Mouse (Mus musculus): Measurements from ENCODE around the gene Kctd11.
"Not testable (repeated sequence)": the region's sequence is repeated elsewhere in the genome, so short reads cannot be mapped to it uniquely, and the experiment has no call there.

Kctd11 gene

GRCm38 (mm10) chr11:69881787-69882670 lies 823 bp upstream of the Kctd11 start:
- DNase-seq (ENCODE audit: low spot score in 2 of 2) = no peak

- DNase-seq (ENCODE audit: low spot score in 2 of 2) = peak; percentile 77 to 86
These were observed 727 bp downstream of the Kctd11 start for GRCm38 (mm10) chr11:69880506-69880852.

GRCm38 (mm10) chr11:69879711-69880110 lies 1.5 kb downstream of the Kctd11 start:
- DNase-seq (ENCODE audit: low spot score in 2 of 2) = no peak

- DNase-seq (ENCODE audit: low spot score in 2 of 2) = no peak
These were observed 2.3 kb downstream of the Kctd11 start for GRCm38 (mm10) chr11:69878952-69879351.

DNA sequence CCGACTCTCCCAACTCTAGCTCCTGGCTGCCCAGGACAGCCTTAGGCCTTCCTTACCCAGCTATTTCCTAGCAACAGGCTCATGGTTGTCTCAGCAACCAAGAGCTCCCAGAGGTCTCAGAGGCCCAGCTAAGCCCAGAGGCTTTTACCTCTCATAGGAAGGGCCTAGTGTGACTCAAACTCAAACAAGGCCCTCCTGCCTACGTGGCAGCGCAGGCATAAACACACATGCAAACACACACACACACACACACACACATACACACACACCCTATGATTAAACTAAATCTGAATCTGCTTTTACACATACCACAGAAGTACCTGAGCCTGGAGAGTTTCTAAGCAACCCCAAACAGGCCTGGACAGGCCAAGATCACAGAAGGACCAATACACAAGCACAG lies 2.8 kb downstream of the Kctd11 start:
- no peak for DNase-seq (ENCODE audit: low spot score in 2 of 2)

GRCm38 (mm10) chr11:69877878-69878277 lies 3.3 kb downstream of the Kctd11 start, which contains the start of gene Tmem95:
Gene Tmem95 (minus strand): TSS chr11:69878018.
- DNase-seq (ENCODE audit: low spot score in 2 of 2) = no peak

DNA sequence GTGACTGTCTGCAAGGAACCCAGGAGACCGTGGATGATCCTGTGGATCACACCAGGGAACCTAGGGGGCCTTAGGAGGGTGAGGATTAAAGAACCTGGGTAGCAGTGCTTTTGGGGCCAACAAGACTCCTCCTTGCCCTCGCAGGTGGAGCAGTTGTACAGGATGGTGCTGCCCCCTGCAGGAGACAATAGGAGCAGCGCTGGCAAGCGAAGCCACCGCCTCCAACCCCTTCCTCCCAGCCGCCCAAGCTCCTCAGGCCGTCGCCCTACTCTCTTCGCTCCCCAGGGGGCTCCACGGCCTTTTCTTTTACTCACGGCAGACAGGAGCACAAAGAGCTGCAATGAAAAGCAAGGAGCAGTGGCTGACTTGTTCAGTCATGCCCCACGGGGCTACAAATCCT lies 4.3 kb downstream of the Kctd11 start:
- peak; percentile 90 to 97 for DNase-seq (ENCODE audit: low spot score in 2 of 2)

- DNase-seq (ENCODE audit: low spot score in 2 of 2) = no peak
These were observed 5.0 kb downstream of the Kctd11 start for GRCm38 (mm10) chr11:69876186-69876585.

- no peak for DNase-seq (ENCODE audit: low spot score in 2 of 2)
These were observed 8.8 kb downstream of the Kctd11 start for GRCm38 (mm10) chr11:69872451-69872850.

DNA sequence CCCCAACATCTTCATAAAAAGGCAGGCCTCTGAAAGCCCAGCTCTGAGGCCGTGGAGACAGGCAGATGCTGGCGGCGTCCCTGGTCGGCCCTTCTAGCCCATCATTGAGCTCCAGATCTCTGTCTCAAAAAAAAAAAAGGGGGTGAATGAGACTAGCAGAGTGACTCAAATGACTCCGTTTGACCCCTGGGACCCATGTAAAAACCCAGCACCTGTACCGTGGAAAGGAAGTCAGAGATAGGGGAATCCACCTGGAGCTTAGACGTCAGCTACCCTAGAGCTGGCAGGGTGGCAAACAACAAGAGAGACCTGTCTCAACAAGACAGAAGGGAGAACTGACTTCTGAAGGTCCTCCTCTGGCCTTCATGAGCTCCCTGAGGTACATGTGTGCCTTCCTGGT lies 9.4 kb downstream of the Kctd11 start:
- DNase-seq (ENCODE audit: low spot score in 2 of 2) = no peak

- no peak for DNase-seq (ENCODE audit: low spot score in 2 of 2)
These were observed 10.7 kb downstream of the Kctd11 start for GRCm38 (mm10) chr11:69870289-69871069.

GRCm38 (mm10) chr11:69867335-69867734 lies 13.9 kb downstream of the Kctd11 start:
- no peak for DNase-seq (ENCODE audit: low spot score in 2 of 2)

DNA sequence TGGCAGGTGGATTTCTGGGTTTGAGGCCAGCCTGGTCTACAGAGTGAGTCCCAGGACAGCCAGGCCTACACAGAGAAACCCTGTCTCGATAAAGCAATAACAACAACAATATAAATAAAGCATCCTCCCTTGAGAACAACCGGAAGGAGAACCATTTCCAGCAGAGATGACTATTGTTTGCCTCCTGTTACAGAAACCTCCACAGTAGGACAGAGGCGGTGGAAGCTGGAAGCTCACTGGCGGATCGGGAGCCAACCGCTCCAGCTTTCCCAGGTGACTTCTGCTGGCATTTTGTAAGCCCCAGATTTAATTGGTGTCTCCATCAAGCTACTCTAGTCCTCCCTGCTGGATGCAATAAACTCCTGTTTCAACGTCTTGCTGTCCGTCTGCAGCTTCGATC lies 15.6 kb downstream of the Kctd11 start:
- no peak for DNase-seq (ENCODE audit: low spot score in 2 of 2)

- DNase-seq (ENCODE audit: low spot score in 2 of 2) = no peak
These were observed 16.9 kb downstream of the Kctd11 start for GRCm38 (mm10) chr11:69864138-69864860.

GRCm38 (mm10) chr11:69863729-69864128 lies 17.5 kb downstream of the Kctd11 start:
- not testable (repeated sequence) for DNase-seq (ENCODE audit: low spot score in 2 of 2)

DNA sequence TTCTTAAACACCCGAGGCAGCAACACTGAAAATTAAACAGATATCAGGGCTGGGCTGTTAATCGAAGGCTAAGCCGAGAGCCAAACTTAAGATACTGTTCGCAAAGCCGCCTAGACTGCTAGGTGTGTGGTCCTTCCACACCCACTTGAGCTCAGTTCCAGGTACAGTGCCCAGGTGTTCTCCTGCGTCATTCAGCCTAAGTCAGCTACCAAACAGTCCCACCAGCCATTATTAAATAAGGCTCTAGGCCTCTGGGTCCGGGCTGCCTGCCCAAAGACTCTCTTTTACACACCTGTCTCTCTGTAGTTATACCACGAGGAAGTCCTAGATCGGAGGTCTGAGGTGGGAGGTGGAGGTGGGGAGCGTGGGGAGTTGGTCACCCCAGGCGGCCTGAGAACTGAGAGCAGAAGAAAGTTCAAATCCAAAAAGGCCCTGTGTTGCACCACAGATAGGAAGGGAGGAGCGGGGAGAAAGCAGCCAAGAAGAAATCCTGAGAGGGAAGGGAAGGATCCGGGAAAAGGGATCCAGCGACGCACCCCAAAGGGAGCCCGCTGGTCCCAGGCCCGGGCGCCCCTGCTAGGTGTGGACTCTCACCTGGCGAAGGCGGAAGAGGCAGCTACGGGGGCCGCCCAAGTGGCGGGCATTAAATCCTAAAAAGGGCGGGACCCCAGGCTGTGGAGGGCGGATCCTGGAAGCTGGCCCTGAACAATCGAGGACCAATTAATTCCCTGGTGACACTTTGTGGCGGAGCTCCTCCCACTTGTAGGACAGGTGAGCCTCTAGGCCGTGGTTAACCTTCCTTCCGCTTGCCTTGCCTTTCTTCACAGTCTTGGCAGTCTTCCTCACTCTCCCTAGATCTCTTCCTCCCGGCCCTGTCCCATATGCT lies 22.9 kb downstream of the Kctd11 start, which contains the start of gene Tnk1:
TSS of gene Tnk1 (minus strand) at position 618 of the 886 bp plus-strand sequence.
- no peak for DNase-seq (ENCODE audit: low spot score in 2 of 2)

DNA sequence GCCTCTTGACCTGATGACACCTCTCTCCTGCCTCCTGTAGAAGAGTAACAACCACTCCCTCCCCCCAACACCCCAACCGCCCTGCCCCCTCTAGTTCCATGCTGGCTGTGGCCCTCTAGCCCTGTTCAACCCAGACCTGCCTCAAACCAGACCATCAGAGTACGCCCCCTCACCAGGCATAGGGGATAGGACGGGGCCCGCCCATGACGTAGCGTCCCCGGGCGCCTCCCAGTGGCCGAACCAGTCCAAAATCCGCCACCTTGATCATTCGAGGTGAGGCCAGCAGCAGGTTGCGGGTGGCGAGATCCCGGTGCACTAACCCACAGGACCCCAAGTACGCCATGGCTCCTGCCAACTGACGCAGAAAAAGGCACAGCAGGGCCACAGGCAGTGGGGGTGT lies 25.9 kb downstream of the Kctd11 start:
- DNase-seq (ENCODE audit: low spot score in 2 of 2) = peak; percentile 79 to 90

GRCm38 (mm10) chr11:69854680-69855079 lies 26.5 kb downstream of the Kctd11 start:
- DNase-seq (ENCODE audit: low spot score in 2 of 2) = peak in 1 of 2 experiments; percentile 72

GRCm38 (mm10) chr11:69853994-69854393 lies 27.2 kb downstream of the Kctd11 start:
- DNase-seq (ENCODE audit: low spot score in 2 of 2) = peak; percentile 86 to 87

GRCm38 (mm10) chr11:69850754-69851153 lies 30.5 kb downstream of the Kctd11 start:
- DNase-seq (ENCODE audit: low spot score in 2 of 2) = peak; percentile 31 to 60

DNA sequence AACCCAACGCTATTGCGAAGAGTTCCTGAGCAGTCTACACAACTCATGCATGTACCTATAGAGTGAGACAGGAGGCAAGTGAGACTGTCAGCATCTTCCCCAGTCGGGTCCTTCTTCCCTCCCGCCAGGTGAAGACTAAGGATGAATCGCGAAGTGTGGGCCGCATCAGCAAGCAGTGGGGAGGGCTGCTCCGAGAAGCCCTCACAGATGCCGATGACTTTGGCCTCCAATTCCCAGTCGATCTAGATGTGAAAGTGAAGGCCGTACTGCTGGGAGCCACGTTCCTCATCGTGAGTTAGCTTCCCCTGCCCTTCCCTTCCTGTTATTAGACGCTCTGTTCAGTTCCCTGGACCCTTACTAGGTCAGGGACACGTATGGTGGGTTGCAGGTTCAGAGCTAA lies 31.3 kb downstream of the Kctd11 start:
- DNase-seq (ENCODE audit: low spot score in 2 of 2) = peak in 1 of 2 experiments; percentile 63

Data from spleen, postnatal 4 days (tissue).